Mouse (Mus musculus): ENCODE measurements at regions not wholly inside any gene's neighbourhood (a gene's known extent, or its start where the extent isn't known, plus 50 kb on each side); places are given as distances from the start of the nearest gene placed in this dataset.

DNA sequence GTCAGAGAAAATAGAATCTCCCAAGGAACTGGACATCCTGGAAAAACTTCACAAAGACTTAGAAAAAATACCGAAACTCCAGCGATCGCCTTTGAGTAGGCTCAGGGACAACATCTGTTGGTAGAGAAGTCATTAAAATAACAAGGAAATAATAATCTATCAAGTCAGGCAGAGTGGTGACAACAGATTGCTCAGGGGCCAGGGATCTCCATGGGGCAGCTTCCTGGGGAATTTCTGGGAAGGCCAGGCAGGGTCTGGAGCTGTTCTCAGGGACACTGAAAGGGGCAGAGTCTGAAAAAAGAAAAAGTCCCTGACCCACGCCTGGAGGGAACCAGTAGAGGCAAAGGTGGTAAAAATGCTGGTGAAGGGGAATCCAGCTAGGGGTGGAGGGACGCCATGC lies 162.3 kb downstream of the Efnb2 start:
- Histone ChIP-seq H3K4me3 (no peak overlapping the region), H3K4me1 (replicated peaks) (peaks cover 38% of the 10 kb centered on the region), H3K27me3 (ENCODE audit: insufficient read depth, poor library complexity, severe bottlenecking) (peaks cover 17% of the 10 kb centered on the region), H3K27ac (peak overlapping the region; percentile 46), H3K36me3 (no peaks in the 10 kb centered on the region), H3K9me3 (peaks cover 10% of the 10 kb centered on the region)
- WGBS, result 43% methylated on average over 5 of the region's 5 CpGs
- DNase-seq (ENCODE audit: low spot score), result peak; percentile 36

DNA sequence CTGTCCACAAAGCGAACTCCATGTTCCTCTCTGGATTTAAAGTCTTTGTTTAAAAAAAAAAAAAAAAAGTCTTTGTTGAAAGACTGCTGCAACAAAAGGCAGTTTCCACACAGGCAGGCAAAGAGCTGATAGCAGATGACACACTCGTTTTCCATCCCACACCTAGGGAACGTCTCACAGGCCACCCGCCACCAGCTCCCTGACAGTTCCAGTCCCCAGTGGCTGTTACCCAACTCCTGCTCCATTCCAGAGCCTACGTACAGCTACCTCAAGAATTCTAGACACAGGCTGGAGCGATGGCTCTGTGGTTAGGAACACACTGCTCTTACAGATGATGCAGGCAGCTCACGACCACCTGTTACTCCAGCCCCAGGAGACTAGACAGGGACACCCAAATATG lies 165.6 kb downstream of the Efnb2 start:
- WGBS, result 63% methylated on average over 7 of the region's 7 CpGs
- Histone ChIP-seq H3K4me1 (replicated peaks) (peaks cover 46% of the 10 kb centered on the region), H3K36me3 (no peaks in the 10 kb centered on the region), H3K4me3 (no peak overlapping the region), H3K9me3 (peaks cover 5% of the 10 kb centered on the region; the same call in 1 of the 2 replicates), H3K27me3 (ENCODE audit: insufficient read depth, poor library complexity, severe bottlenecking) (peaks cover 33% of the 10 kb centered on the region), H3K27ac (peak overlapping the region; percentile 40; the same call in 1 of the 2 replicates)
- no peak for DNase-seq (ENCODE audit: low spot score)

GRCm38 (mm10) chr8:8494281-8494680 lies 166.8 kb downstream of the Efnb2 start:
- WGBS, result 92% methylated on average over 10 of the region's 10 CpGs
- H3K27me3 ChIP-seq (ENCODE audit: insufficient read depth, poor library complexity, severe bottlenecking), result peaks cover 33% of the 10 kb centered on the region
- no peaks in the 10 kb centered on the region for H3K36me3 ChIP-seq
- no peak for DNase-seq (ENCODE audit: low spot score)
- H3K4me1 ChIP-seq (replicated peaks), result peaks cover 53% of the 10 kb centered on the region
- H3K27ac ChIP-seq, result no peak overlapping the region
- peaks cover 3% of the 10 kb centered on the region; the same call in 1 of the 2 replicates for H3K9me3 ChIP-seq
- no peak overlapping the region for H3K4me3 ChIP-seq

DNA sequence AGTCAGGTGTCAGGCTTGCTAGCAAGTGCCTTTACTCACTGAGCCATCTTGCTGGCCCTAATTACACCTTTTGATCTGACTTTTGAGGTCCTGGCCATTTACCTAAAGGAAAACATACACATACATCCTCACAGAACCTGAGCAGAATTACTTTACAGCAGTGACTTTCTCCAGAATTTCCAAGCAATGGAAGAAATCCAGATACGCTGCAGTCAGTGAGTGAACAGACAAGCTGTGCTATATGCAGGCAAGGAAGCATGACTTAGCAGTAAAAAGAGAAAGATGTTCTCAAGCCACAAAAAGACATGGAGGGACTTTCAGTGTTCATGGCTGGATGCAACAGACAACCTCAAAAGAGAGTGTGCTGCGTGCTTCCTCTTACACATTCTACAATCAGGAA lies 169.1 kb downstream of the Efnb2 start:
- peaks cover 33% of the 10 kb centered on the region for H3K27me3 ChIP-seq (ENCODE audit: insufficient read depth, poor library complexity, severe bottlenecking)
- no peak overlapping the region for H3K4me3 ChIP-seq
- WGBS, result 85% methylated on average over 2 of the region's 2 CpGs
- peaks cover 54% of the 10 kb centered on the region for H3K4me1 ChIP-seq (replicated peaks)
- no peak overlapping the region for H3K27ac ChIP-seq
- no peak for DNase-seq (ENCODE audit: low spot score)
- H3K9me3 ChIP-seq, result peaks cover 3% of the 10 kb centered on the region; the same call in 1 of the 2 replicates
- H3K36me3 ChIP-seq, result no peaks in the 10 kb centered on the region

DNA sequence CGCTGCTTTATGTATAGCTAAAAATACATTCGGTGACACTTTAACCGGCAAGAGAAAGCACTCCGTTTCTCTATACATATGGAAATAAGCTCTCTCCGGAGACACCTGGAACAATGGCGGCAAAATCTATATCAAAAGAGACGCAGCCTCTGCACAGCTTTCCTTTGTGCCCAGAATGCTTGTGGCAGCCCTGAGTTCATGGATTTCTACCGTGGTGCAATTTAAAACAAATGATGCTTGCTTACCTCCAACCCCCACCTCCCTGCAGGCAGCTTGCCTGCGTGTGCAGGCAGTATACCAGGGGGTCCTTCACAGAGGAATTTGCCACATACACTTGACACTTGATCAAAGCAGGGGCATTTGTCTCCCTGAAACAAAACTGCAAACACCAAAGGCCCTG lies 171.3 kb downstream of the Efnb2 start:
- peak overlapping the region; percentile 38; the same call in 1 of the 2 replicates for H3K4me3 ChIP-seq
- DNase-seq (ENCODE audit: low spot score), result peak; percentile 54
- H3K9me3 ChIP-seq, result no peaks in the 10 kb centered on the region; the same call in 1 of the 2 replicates
- 2% methylated on average over 9 of the region's 9 CpGs for WGBS
- H3K4me1 ChIP-seq (replicated peaks), result peaks cover 64% of the 10 kb centered on the region
- peak overlapping the region; percentile 86 for H3K27ac ChIP-seq
- H3K36me3 ChIP-seq, result no peaks in the 10 kb centered on the region
- peaks cover 27% of the 10 kb centered on the region for H3K27me3 ChIP-seq (ENCODE audit: insufficient read depth, poor library complexity, severe bottlenecking)

DNA sequence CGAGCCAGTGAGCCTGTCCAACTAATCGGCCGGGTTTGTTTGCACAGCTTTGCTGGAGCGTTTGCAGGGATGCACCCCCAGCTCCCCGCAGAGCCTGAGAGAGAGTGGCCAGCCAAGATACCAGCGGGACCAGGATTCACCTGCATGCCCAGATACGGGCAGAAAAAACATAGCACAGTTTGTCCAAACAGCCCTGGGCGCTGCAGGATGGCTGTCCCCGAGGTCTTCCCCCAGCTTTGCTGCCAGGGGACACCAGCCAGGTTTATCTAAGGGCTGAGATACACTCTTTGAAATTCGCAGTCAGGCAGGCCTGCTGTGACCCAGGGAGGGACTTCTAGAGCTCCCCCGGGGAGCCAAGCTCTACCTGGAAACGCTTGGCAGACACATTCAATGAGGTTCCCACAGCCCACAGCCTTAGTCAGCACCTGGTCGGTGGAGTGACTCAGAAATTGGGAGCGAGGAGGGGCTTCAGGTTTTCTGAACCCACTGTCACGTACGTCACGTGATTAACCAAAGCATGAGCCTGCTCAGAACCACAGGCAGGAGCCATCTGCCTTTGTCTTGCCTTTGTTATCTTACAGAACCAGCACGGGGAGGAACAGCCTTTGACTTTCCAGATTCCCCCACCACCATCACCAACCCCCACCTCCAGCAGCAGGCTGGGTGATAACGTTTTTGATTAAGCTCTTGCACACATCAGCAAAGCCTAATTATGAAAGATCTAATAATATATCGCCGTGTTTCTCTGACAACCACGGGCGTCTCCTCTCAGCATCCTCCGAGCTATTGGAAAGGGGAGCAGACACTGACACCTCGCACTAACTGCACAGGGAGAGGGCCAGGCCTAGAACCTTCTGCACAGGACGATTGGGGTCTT lies 172.1 kb downstream of the Efnb2 start:
- Histone ChIP-seq H3K9me3 (no peaks in the 10 kb centered on the region), H3K27me3 (ENCODE audit: insufficient read depth, poor library complexity, severe bottlenecking) (peaks cover 27% of the 10 kb centered on the region), H3K36me3 (no peaks in the 10 kb centered on the region), H3K4me3 (peak overlapping the region; percentile 38), H3K4me1 (replicated peaks) (peaks cover 71% of the 10 kb centered on the region), H3K27ac (peak overlapping the region; percentile 86)
- peak; percentile 56 for DNase-seq (ENCODE audit: low spot score)
- 4% methylated on average over 26 of the region's 26 CpGs for WGBS

GRCm38 (mm10) chr8:8488191-8488694 lies 172.8 kb downstream of the Efnb2 start:
- peaks cover 32% of the 10 kb centered on the region for H3K27me3 ChIP-seq (ENCODE audit: insufficient read depth, poor library complexity, severe bottlenecking)
- peaks cover 78% of the 10 kb centered on the region for H3K4me1 ChIP-seq (replicated peaks)

GRCm38 (mm10) chr8:8487706-8488105 lies 173.3 kb downstream of the Efnb2 start:
- Histone ChIP-seq H3K4me3 (peak overlapping the region; percentile 22; the same call in 1 of the 2 replicates), H3K27ac (peak overlapping the region; percentile 86), H3K4me1 (replicated peaks) (peaks cover 83% of the 10 kb centered on the region), H3K9me3 (no peaks in the 10 kb centered on the region), H3K36me3 (no peaks in the 10 kb centered on the region), H3K27me3 (ENCODE audit: insufficient read depth, poor library complexity, severe bottlenecking) (peaks cover 34% of the 10 kb centered on the region)
- 13% methylated on average over 5 of the region's 5 CpGs for WGBS
- DNase-seq (ENCODE audit: low spot score), result peak; percentile 62

More at GRCm38 (mm10) chr8:8488191-8488694, 172.8 kb downstream of the Efnb2 start:
- H3K9me3 ChIP-seq, result no peaks in the 10 kb centered on the region
- DNase-seq (ENCODE audit: low spot score), result no peak
- 34% methylated on average over 9 of the region's 9 CpGs for WGBS
- no peaks in the 10 kb centered on the region for H3K36me3 ChIP-seq
- H3K4me3 ChIP-seq, result peak overlapping the region; percentile 38
- H3K27ac ChIP-seq, result peak overlapping the region; percentile 86

- Histone ChIP-seq H3K9me3 (no peaks in the 10 kb centered on the region), H3K27me3 (ENCODE audit: insufficient read depth, poor library complexity, severe bottlenecking) (peaks cover 34% of the 10 kb centered on the region), H3K27ac (peak overlapping the region; percentile 86), H3K4me1 (replicated peaks) (peaks cover 89% of the 10 kb centered on the region), H3K4me3 (no peak overlapping the region), H3K36me3 (no peaks in the 10 kb centered on the region)
- no peak for DNase-seq (ENCODE audit: low spot score)
- 84% methylated on average over 3 of the region's 3 CpGs for WGBS
These were observed 174.2 kb downstream of the Efnb2 start for GRCm38 (mm10) chr8:8486866-8487265.

- Histone ChIP-seq H3K4me3 (no peak overlapping the region), H3K4me1 (replicated peaks) (peaks cover 85% of the 10 kb centered on the region), H3K9me3 (no peaks in the 10 kb centered on the region), H3K36me3 (no peaks in the 10 kb centered on the region), H3K27me3 (ENCODE audit: insufficient read depth, poor library complexity, severe bottlenecking) (peaks cover 28% of the 10 kb centered on the region), H3K27ac (peak overlapping the region; percentile 82)
- DNase-seq (ENCODE audit: low spot score), result no peak
- 43% methylated on average over 3 of the region's 3 CpGs for WGBS
These were observed 175.8 kb downstream of the Efnb2 start for GRCm38 (mm10) chr8:8485252-8485651.

GRCm38 (mm10) chr8:8484546-8484945 lies 176.5 kb downstream of the Efnb2 start:
- H3K36me3 ChIP-seq, result no peaks in the 10 kb centered on the region
- H3K9me3 ChIP-seq, result no peaks in the 10 kb centered on the region
- H3K27me3 ChIP-seq (ENCODE audit: insufficient read depth, poor library complexity, severe bottlenecking), result peaks cover 28% of the 10 kb centered on the region
- peaks cover 78% of the 10 kb centered on the region for H3K4me1 ChIP-seq (replicated peaks)
- peak; percentile 40 for DNase-seq (ENCODE audit: low spot score)
- 5% methylated on average over 8 of the region's 8 CpGs for WGBS
- H3K27ac ChIP-seq, result peak overlapping the region; percentile 82
- H3K4me3 ChIP-seq, result peak overlapping the region; percentile 16

- Histone ChIP-seq H3K4me1 (replicated peaks) (peaks cover 61% of the 10 kb centered on the region), H3K9me3 (no peaks in the 10 kb centered on the region), H3K27me3 (ENCODE audit: insufficient read depth, poor library complexity, severe bottlenecking) (peaks cover 28% of the 10 kb centered on the region), H3K36me3 (no peaks in the 10 kb centered on the region), H3K27ac (peak overlapping the region; percentile 71), H3K4me3 (0 out of 2 replicates have a peak overlapping the region, but pooled peaks have one; percentile 14)
- WGBS, result 60% methylated on average over 10 of the region's 10 CpGs
- DNase-seq (ENCODE audit: low spot score), result no peak
These were observed 178.1 kb downstream of the Efnb2 start for GRCm38 (mm10) chr8:8482707-8483480.

Measured in hindbrain, embryonic 10.5 days (tissue).